Mouse (Mus musculus): ENCODE measurements around the gene Prkn. TPM values are rescaled to one million over a fixed set of nuclear protein-coding genes. Genes with fewer than 3 reads are reported as not detected.

Prkn gene
- polyA plus RNA-seq (2015; fragmentation: Nextera tagmentation; extraction: Ambion mirVana) = 2.8 TPM in 2 replicates

DNA sequence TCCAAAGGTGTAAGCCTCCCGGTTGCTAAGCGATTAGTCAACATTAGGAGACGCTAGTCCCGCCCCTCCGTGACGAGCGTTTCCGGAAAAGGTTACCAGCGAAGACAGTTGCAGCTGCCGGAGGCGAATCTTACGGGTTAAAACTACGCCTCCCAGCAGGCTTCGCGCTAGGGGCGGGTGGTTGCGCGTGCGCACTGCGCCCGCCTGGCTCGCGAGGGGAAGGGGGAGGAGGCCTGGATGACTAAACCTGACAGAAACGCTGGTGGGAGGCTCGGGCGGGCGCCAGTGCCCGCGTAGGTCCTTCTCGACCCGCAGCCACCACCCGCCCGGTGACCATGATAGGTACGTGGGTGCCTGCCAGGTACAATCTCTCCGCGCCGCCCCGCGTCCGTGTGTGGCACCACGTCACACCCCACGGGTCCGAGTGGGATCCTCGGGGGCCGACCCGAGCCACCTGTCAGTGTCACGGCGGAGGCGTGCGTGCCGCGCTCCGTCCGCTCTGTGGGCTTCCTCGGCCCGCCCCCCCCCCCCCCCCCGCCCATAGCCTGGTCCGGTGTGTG, at the start of gene Prkn, which contains the start of gene Pacrg:
Gene Prkn (plus strand): TSS at position 237 of the 560 bp plus-strand sequence.
Gene Pacrg (minus strand): TSS at position 164 of the 560 bp plus-strand sequence.
- H3K36me3 ChIP-seq = no peaks in the 10 kb centered on the region
- H3K27ac ChIP-seq (replicated peaks) = no peak within 1 kb of the TSS
- no peaks in the 10 kb centered on the region for H3K9me3 ChIP-seq (replicated peaks)
- peak; percentile 96 for ATAC-seq (ENCODE audit: insufficient number of reproducible peaks, low FRiP score, low TSS enrichment, low read depth)
- H3K4me3 ChIP-seq (replicated peaks) = peak within 1 kb of the TSS; percentile 76
- H3K4me2 ChIP-seq (replicated peaks) = peak within 1 kb of the TSS; percentile 73
- no peaks in the 10 kb centered on the region for H3K27me3 ChIP-seq
- H3K9ac ChIP-seq = peak within 1 kb of the TSS; percentile 50
- under 1% methylated on average over 46 of the region's 58 CpGs for WGBS
- no peaks in the 10 kb centered on the region for H3K4me1 ChIP-seq

DNA sequence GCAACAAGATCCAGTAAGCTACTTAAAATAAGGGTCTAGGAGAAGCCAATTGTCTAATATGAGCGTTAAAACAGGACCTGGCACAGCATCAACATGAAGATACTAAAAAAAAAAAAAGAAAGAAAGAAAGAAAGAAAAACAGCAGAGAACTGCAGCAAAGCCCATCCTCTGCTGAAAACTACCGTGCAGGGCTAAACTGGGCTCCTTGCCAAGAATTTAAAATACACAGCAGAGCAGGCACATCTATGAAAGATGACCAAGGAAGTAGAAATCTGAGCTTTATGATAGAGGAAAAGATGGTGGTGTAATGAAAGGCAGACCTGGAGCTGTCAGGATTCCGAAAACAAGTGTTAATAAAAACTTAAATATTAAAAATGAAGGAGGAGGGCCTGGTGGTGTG, 48.5 kb upstream of the Prkn start:
- no peak for ATAC-seq (ENCODE audit: insufficient number of reproducible peaks, low FRiP score, low TSS enrichment, low read depth)
- H3K9me3 ChIP-seq (replicated peaks) = no peaks in the 10 kb centered on the region
- no peaks in the 10 kb centered on the region for H3K27me3 ChIP-seq
- H3K4me1 ChIP-seq = no peaks in the 10 kb centered on the region
- H3K4me2 ChIP-seq (replicated peaks) = no peak overlapping the region
- WGBS = 19% methylated on average over 3 of the region's 3 CpGs
- H3K27ac ChIP-seq (replicated peaks) = no peak overlapping the region
- no peak overlapping the region for H3K4me3 ChIP-seq (replicated peaks)
- no peaks in the 10 kb centered on the region for H3K36me3 ChIP-seq
- no peak overlapping the region for H3K9ac ChIP-seq

DNA sequence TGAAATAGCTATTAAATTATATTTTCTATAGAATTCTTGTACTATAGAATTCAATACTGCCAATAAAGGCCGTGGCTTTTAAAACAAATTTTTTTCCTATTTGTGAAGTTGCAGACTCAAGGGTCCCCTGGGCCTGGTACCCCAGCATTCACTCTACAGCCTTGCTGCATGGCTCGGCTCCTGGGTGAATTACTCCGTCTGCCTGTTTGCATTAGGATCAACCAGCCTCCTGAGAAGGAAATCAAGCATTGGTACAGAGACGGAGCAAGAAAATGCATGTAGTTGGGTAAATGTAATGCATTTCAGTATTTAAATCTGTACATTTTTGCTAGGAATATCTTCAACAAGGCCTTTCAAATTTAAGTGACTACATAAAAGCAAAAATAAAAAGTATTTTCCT, 33.5 kb upstream of the Prkn start:
- no peak for ATAC-seq (ENCODE audit: insufficient number of reproducible peaks, low FRiP score, low TSS enrichment, low read depth)
- H3K4me3 ChIP-seq (replicated peaks) = no peak overlapping the region
- 59% methylated on average over 4 of the region's 4 CpGs for WGBS
- no peak overlapping the region for H3K4me2 ChIP-seq (replicated peaks)
- H3K36me3 ChIP-seq = no peaks in the 10 kb centered on the region
- H3K27me3 ChIP-seq = no peaks in the 10 kb centered on the region
- H3K27ac ChIP-seq (replicated peaks) = no peak overlapping the region
- H3K4me1 ChIP-seq = no peaks in the 10 kb centered on the region
- H3K9me3 ChIP-seq (replicated peaks) = no peaks in the 10 kb centered on the region
- no peak overlapping the region for H3K9ac ChIP-seq

DNA sequence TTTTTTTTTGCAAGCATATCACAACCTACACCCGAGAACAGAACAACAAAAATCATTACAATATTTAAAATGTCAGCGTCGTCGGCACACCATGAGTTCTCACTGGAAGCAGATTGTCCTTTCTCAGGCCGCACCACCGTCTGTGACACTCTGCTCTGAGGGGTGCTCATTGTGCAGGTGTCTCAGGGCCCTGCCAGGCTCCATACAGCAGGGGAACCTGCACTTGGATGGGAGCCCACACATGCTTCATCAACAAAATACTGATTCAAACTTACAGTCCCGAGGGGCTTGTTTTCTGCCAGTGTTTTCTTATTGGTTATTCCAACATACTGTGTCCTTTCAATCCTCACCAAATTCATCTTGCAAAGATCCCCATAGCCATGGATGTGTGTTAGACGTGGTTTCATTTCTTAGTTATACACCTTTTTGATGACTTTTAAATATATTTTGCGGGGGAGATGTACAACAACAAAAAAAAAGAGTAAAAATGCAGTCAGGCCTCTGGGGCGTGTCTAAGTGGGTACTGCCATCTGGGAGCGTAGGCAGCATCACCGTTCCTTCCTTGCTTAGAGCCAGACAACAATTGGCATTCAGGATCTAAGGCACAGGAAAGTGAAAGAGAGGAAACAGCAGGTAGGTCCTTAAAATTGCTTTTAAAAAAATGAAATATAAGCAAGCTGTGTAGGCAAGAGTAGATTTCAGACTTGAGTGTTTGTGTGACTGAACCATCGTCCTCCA, 32.8 kb upstream of the Prkn start:
- H3K9me3 ChIP-seq (replicated peaks) = no peaks in the 10 kb centered on the region
- H3K4me1 ChIP-seq = no peaks in the 10 kb centered on the region
- H3K27me3 ChIP-seq = no peaks in the 10 kb centered on the region
- no peak overlapping the region for H3K27ac ChIP-seq (replicated peaks)
- WGBS = 78% methylated on average over 13 of the region's 13 CpGs
- no peak overlapping the region for H3K9ac ChIP-seq
- no peak for ATAC-seq (ENCODE audit: insufficient number of reproducible peaks, low FRiP score, low TSS enrichment, low read depth)
- H3K4me2 ChIP-seq (replicated peaks) = no peak overlapping the region
- no peak overlapping the region for H3K4me3 ChIP-seq (replicated peaks)
- no peaks in the 10 kb centered on the region for H3K36me3 ChIP-seq

DNA sequence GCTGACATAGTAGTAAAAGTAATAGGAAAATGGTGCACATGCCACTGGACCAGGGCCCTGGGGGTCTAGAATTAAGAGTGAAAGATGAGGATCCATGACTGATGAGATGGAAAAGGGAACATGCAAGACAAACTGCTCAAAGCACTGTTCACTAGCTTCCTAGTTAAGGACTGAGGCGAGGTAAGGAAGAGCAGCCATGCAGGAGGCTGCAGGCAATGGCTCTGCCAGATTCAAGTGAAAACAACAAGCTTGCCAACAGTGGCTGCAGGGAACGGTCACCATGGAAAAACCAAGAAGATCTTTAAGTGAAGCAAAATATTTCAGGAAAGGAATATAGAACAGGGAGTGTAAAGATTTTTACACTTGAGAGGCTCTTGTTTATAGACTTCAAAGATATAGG, 31.6 kb upstream of the Prkn start:
- Histone ChIP-seq H3K4me1 (no peaks in the 10 kb centered on the region), H3K9me3 (replicated peaks) (no peaks in the 10 kb centered on the region), H3K4me3 (replicated peaks) (no peak overlapping the region), H3K4me2 (replicated peaks) (no peak overlapping the region), H3K36me3 (no peaks in the 10 kb centered on the region), H3K9ac (no peak overlapping the region), H3K27ac (replicated peaks) (no peak overlapping the region), H3K27me3 (no peaks in the 10 kb centered on the region)
- WGBS = 65% methylated on average over 2 of the region's 2 CpGs
- no peak for ATAC-seq (ENCODE audit: insufficient number of reproducible peaks, low FRiP score, low TSS enrichment, low read depth)

DNA sequence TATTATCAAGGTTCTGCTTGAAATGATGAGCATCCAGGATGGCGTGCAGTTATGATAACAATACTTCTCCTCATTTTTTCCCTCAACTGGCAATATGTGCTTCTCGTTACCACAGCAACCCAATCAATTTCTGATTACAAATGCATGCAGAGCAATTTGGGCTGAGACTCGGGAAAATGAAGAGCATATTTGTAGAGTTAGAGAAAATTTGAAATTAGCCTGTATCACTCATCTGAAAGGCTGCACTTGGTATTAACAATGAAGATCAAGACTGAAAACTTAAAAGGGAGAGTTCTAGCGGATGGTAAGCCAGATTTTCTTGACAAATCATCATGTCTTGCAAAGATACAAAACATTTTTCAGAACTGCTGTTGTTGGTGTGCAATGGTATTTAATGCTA, 21.2 kb upstream of the Prkn start:
- ATAC-seq (ENCODE audit: insufficient number of reproducible peaks, low FRiP score, low TSS enrichment, low read depth) = no peak
- Histone ChIP-seq H3K4me1 (no peaks in the 10 kb centered on the region), H3K36me3 (no peaks in the 10 kb centered on the region), H3K27me3 (no peaks in the 10 kb centered on the region), H3K4me3 (replicated peaks) (no peak overlapping the region), H3K9ac (no peak overlapping the region), H3K27ac (replicated peaks) (no peak overlapping the region), H3K4me2 (replicated peaks) (no peak overlapping the region), H3K9me3 (replicated peaks) (no peaks in the 10 kb centered on the region)
- 75% methylated on average over 4 of the region's 4 CpGs for WGBS

DNA sequence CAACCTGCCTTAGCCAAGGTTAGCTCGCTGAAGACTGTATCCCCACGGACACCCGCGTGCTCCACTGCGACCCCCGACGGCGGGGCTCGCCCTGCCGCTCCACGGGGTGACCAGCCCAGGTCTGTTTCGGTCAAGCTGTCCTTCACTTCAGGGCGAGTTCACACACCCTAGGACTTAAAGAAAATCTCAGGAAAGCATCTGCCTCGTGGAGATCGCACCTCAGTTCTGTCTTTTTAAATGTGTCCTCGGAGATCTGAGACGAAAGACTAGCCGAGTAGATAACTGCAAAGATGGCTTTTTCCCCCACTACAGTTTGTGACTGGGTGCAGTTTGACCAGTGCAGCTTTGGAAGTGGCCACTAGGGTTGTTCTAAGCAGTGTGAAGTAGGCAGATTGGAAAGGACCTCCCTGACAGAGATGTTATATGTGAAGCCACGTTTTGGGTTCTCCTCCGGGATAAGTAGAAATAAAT, 582 bp downstream of the Prkn start:
- H3K36me3 ChIP-seq = no peaks in the 10 kb centered on the region
- WGBS = 4% methylated on average over 20 of the region's 20 CpGs
- peak overlapping the region; percentile 50 for H3K9ac ChIP-seq
- no peaks in the 10 kb centered on the region for H3K27me3 ChIP-seq
- H3K4me1 ChIP-seq = no peaks in the 10 kb centered on the region
- H3K4me3 ChIP-seq (replicated peaks) = peak overlapping the region; percentile 76
- peak overlapping the region; percentile 73 for H3K4me2 ChIP-seq (replicated peaks)
- no peak overlapping the region for H3K27ac ChIP-seq (replicated peaks)
- no peaks in the 10 kb centered on the region for H3K9me3 ChIP-seq (replicated peaks)
- ATAC-seq (ENCODE audit: insufficient number of reproducible peaks, low FRiP score, low TSS enrichment, low read depth) = no peak; the same call in 1 of the 2 replicates

DNA sequence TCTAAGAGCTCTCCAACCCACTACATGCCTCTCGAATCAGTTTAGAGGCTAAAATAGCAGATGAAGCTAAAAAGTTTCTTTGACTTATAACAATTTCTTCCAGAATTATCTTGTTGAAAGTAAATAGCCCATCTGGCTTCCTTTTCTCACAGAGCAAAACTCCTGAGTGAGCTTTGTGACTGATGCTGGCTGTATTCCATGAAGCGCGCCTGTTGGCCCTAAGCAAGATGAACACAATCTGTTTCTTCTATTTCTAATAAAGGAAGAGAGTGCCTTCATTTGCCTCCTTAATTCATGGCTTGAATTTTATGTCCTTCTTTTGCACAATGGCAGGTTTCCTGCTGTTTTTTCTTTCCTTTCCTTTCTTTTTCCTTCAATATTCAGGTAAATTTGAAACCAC, 14.0 kb downstream of the Prkn start:
- H3K4me2 ChIP-seq (replicated peaks) = no peak overlapping the region
- no peak overlapping the region for H3K9ac ChIP-seq
- H3K9me3 ChIP-seq (replicated peaks) = no peaks in the 10 kb centered on the region
- H3K27me3 ChIP-seq = no peaks in the 10 kb centered on the region
- H3K27ac ChIP-seq (replicated peaks) = no peak overlapping the region
- ATAC-seq (ENCODE audit: insufficient number of reproducible peaks, low FRiP score, low TSS enrichment, low read depth) = no peak
- 84% methylated on average over 3 of the region's 3 CpGs for WGBS
- no peaks in the 10 kb centered on the region for H3K4me1 ChIP-seq
- H3K4me3 ChIP-seq (replicated peaks) = no peak overlapping the region
- H3K36me3 ChIP-seq = no peaks in the 10 kb centered on the region

DNA sequence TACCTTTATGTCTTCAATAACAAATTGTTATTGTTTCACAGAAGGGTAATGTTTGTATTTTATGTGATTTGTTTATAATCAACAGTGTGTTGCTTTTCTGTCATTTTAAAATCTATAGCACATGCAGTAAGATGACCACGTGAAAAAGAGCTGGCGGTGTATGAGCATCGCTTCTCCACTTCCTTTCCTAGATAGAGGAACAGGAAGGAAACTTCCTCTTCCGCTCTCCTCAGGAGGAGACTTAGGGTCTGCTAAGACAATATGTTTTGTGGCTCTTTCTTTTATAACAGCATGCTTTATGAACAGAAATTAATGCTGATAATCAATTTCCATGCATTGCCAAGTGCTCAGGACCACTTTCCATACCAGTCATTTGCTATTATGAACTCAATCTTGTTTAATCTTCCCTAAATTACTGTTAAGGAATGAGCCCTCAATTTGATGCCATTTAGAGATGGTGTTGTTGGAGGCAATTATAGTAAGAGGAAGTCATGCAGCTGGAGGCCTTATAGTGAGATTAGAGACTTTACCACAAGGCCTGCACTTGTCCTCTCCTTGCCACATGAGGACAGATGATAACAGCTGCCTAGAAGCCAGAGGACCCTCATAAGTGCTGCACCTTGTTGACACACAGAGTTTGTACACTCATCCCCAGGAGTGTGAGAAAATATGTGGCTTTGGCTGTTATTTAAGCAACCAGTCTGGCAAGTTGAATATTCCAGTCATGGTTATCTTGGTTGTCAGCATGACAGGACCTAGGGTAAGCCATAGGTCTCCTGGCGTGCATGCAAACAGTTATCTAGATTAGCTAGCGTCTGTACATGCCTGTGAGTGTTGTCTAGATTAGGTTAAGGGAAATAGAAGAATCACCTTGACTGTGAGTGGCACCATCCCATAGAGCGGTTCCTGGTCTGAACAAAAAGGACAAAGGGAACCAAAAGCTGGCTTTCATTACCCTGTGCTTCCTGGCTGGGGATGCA, 34.3 kb downstream of the Prkn start:
- Histone ChIP-seq H3K27ac (replicated peaks) (no peak overlapping the region), H3K9me3 (replicated peaks) (no peaks in the 10 kb centered on the region), H3K4me1 (no peaks in the 10 kb centered on the region), H3K4me2 (replicated peaks) (no peak overlapping the region), H3K36me3 (no peaks in the 10 kb centered on the region), H3K27me3 (no peaks in the 10 kb centered on the region), H3K4me3 (replicated peaks) (no peak overlapping the region), H3K9ac (no peak overlapping the region)
- WGBS = 72% methylated on average over 7 of the region's 7 CpGs
- no peak for ATAC-seq (ENCODE audit: insufficient number of reproducible peaks, low FRiP score, low TSS enrichment, low read depth)

DNA sequence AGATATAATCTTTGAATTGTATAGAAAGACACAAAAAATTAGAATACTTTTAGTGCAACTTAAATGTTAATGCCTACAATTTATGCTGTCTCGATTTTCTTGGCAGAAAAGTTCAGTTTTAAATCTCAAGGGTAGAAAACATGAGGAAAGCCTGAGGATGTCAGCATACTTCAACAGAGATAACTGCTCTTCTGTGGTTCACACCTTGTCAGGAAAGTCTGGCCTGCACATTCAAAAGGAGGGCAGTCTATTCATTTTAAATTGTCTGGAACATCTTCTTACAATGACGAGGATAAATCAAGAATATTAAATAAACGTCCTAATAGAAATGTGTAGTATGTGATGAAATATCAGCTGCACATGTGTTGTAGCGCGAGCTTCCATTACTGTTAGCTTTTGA, 38.8 kb downstream of the Prkn start:
- H3K36me3 ChIP-seq = no peaks in the 10 kb centered on the region
- H3K27ac ChIP-seq (replicated peaks) = no peak overlapping the region
- H3K4me2 ChIP-seq (replicated peaks) = no peak overlapping the region
- no peak for ATAC-seq (ENCODE audit: insufficient number of reproducible peaks, low FRiP score, low TSS enrichment, low read depth)
- H3K9ac ChIP-seq = no peak overlapping the region
- H3K4me3 ChIP-seq (replicated peaks) = no peak overlapping the region
- 81% methylated on average over 5 of the region's 5 CpGs for WGBS
- no peaks in the 10 kb centered on the region for H3K4me1 ChIP-seq
- no peaks in the 10 kb centered on the region for H3K27me3 ChIP-seq
- H3K9me3 ChIP-seq (replicated peaks) = no peaks in the 10 kb centered on the region

DNA sequence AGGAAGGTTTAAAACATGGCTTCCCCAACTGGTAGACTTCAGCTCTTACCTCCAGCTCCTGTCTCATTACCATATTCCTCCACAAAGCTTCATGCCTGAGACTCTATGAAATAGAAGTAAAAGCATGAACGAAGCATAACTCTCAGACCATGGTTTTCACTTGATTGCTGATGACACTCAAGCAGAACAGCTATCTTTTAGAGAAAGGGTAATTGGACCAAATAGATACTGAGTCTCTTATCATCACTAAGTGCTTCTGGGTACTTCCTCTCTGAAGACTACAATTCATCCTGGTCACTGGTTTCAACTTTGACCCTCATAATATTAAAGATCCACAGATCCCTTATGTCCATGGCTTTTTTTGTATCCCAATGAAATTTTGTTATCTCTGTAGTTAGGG, 42.1 kb downstream of the Prkn start:
- Histone ChIP-seq H3K4me2 (replicated peaks) (no peak overlapping the region), H3K36me3 (no peaks in the 10 kb centered on the region), H3K27me3 (no peaks in the 10 kb centered on the region), H3K4me3 (replicated peaks) (no peak overlapping the region), H3K9ac (no peak overlapping the region), H3K27ac (replicated peaks) (no peak overlapping the region), H3K9me3 (replicated peaks) (no peaks in the 10 kb centered on the region), H3K4me1 (no peaks in the 10 kb centered on the region)
- no peak for ATAC-seq (ENCODE audit: insufficient number of reproducible peaks, low FRiP score, low TSS enrichment, low read depth)
- 89% methylated on average over 1 of the region's 1 CpGs for WGBS
